Mouse (Mus musculus) 3134 (cell line): ENCODE measurements around the gene Eif2b3.

Source experiments
- DNase-seq: peaks from one replicate; pipeline ENCODE4 v3.0.0-alpha.2; 2011; ENCODE audit warnings: low spot score; ENCODE audit not compliant: insufficient read length; ENCODE audit errors: extremely low read depth

Eif2b3 gene

DNA sequence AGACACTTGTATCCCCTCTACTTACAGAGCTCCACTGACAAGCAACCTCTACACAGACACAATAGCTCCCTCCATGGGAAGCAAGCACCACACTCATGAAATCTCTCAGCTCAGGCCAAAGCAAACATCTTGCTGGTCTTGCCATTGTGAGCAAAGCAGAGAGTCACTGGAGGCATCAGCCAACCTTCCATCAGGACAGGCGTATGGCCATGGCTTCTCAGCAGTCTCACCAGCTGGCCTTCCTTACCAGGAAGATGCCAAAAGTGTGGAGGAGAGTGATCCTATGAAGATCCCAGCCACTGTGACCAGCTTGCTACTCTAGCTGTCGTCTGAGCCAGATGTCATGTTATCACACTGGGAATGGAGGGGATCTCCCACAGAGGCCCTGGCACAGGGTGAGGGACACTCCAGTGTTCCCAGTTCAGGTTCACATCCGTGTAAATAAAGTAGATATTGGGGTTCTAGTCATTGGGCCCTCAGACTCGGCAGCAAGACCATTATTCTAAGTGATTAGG, 4.2 kb upstream of the Eif2b3 start:
- DNase-seq, result no peak

DNA sequence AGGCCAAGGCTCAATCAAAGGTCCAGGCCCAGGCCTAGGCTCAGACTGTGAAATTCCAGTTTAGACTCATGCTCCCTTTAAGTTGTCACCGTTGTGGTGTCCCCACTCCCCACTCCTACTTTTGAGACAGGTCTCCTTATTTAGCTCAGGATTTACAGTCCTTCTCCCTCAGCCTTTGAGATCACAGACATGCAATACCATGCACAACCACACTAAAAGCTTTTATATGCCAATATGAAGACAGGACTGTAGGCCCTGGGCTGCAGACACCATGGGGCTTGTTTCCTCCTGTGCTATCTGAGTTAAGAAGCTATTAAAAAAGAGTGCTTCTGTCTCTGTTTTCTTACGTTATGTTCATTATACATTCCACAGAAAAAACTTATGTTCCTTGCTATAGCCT, 1.5 kb upstream of the Eif2b3 start:
- DNase-seq, result no peak

DNA sequence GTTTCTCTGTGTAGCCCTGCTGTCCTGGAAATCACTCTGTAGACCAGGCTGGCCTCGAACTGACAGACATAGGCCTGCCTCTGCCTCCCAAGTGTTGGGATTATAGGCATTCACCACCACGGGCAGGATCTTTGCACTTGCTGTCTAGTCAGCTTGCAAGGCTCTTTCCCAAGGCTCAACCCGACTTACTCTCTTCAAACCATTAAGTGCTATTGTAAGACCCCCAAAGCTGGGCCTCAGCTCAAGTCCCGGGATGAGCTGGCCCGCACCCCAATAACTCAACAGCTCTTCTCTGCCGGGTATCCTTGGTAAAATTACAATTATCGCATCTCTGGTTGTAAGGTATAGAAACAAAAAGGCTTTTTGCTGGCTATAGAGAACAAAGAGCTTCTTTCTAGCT, 875 bp upstream of the Eif2b3 start:
- DNase-seq, result no peak

DNA sequence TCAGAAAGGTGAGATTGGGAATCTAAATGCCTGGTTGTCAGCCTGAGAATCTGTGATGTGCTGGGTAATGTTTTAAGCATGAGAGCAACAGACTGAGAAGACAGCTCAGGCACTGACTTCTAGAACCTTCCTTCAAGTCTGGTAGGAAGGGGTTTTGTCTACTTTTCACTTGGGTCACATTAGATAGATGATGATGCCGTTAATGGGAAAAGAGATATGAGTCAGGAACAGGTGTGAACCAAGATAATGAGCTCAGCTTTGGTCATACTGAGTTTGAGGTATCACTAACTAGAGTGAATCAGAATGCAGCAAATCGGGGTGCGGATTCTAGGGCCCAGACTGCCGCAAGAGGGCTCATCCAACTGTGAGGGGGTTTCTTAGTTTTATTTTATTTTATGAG, 4.3 kb downstream of the Eif2b3 start:
- no peak for DNase-seq

DNA sequence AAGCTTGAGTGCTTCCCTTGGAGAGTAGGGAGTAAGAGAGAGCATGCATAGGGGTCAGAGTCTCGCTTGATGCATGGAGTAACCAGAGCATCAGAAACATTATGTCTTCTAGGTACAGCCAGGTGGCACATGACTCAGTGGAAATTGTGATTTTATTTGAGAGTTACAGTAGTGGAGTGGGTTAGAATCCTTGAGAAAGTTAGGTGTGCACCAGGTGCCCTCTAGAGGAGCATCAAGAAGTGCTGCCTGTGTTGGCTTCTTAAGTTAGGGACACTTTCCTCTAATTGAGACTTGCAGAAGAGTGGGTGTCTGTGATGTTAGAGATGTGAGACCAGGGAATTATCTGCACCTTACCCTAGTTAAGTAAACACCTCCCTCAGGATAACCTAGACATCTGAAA, 11.9 kb downstream of the Eif2b3 start:
- no peak for DNase-seq

DNA sequence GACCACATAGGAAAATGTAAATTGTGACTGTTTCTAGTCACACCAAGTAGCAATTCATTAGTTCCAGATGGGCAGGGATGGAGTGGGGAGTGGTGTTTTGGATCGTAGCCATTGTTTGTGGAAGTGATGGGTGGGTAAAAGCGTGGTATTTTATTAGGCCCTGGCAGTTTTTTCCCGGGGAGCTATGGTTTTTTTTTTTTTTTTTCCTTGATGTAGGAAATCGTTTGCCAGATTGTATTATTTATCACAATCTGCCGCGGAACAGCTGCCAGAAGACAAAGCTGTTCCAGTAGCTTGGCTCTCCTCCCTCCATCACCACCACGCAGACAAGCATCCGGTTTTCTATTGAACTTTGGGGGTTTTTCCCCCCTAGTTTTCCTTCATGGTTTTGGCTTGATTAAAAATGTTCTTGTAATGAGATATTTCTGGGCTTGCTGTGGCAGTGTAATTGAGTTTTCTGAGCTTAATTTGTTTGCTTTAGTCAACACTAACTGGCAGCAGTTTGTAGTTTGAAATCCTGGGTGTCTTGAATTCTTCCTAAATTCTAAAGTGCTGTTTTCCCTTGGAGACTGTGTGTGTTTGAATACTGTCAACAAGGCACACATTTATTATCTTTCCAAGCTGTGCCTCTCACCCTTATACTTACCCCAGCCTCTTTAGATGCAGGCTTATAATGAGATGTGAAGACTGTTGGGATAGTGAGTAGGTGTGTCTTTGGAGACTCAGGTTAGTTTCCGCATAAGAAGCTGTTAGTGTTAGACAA, 20.9 kb downstream of the Eif2b3 start:
- DNase-seq, result no peak

DNA sequence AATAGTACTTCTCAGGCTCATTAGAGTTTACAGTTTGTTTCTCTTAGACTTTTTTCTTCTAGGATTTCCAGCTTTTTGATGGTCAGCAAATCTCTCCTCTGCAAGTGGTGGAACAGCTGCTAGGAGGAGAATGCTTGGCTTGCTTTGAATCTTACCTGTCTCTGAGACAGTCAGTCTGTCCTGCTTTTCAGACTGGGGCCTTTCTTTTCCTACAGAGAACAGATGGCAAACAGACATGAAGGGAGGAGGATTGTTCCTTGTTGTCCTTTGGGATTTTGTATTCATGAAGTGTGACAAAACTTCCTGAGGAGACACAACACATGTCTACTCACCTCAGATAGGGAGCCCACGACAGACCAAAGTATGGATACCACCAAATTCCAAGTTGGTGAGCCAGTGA, 21.6 kb downstream of the Eif2b3 start:
- no peak for DNase-seq

DNA sequence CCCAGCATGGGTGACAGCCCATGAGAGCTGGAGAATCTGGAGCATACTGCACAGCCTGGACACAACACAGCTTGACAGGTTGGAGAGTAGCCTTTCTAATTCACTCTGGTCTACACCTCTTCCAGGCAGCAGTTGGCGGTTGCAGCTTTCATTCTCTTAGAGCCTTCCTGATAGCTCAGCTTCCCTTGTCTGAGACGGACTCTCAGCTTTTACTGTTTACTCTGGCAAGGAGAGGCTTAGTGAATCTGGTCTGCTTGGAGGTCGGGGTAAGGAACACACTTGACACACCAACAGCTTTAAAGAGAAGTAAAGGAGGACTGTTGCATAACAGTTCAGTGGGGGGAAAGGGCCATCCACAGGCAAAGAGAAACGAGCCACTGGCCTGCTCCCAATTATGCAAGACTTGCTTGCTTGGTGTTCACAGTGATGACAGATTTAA, 22.1 kb downstream of the Eif2b3 start:
- DNase-seq, result no peak

DNA sequence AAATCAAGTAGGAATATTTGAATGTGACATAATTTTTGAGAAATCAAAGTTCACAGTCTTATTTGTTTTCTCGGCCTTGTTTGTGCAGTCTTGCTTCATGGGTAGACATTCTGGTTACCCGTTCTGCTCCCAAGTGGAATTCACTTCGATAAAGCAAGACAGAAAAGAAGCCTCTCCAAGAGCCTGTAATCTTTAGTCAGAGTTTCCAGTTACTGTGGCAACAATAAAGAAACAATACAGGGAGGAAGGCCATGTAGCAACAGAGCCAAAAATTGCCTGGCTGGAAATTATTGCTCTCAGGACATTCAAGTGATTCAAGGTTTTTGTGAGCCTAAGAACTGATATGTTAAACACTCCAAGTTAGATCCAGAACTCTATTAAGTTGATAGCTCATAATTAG, 29.6 kb downstream of the Eif2b3 start:
- DNase-seq, result no peak

DNA sequence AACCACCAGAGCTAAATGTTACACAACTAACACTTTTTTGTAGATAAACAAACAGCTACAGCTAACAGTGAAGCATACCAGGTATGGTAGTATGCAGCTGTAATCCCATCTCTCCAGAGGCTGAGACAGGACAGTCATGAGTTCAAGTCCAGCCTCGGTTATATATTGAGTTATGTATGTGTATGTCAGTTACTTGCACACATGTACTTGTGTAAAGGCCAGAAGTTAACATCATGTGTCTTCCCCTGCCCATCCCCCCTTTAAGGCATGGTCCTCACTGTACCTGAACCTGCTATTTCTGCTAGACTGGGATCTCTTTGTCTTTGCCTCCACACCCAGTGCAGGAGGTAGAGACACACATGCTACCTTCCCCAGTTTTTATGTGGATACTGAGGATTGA, 30.3 kb downstream of the Eif2b3 start:
- DNase-seq, result no peak

DNA sequence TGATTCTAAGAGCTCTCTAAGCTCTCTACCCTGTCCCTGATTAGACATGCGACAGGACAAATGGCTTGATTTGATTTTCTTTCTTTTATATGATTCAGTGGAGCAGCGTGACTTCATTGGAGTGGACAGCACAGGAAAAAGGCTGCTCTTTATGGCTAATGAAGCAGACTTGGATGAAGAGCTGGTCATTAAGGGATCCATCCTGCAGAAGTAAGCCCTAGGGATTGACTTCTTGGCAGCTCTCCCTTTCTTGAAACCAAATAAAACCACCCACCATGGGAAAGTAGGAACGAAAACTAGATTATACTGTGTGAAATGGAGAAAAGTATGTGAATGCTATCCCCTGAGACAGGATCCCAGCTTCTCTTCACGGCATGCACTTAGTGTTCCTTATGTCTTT, 33.4 kb downstream of the Eif2b3 start:
- no peak for DNase-seq

DNA sequence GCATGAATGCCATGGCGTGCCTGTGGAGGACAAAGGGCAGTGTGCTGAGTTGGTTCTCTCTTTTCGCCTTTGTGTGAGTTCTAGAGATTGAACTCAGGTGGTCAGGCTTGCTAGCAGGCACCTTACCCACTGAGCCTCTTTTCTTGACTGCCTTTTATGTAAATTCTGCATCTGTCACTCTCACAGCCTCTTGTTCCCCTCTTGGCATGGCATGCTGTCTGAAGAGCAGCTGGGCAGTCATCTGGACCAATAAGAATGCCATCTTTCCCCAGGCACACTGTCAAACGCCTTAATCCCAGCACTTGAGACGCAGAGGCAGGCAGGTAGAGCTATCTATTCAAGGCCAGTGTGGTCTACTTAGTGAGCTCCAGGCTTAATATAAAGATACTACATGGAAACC, 34.8 kb downstream of the Eif2b3 start:
- DNase-seq, result no peak

DNA sequence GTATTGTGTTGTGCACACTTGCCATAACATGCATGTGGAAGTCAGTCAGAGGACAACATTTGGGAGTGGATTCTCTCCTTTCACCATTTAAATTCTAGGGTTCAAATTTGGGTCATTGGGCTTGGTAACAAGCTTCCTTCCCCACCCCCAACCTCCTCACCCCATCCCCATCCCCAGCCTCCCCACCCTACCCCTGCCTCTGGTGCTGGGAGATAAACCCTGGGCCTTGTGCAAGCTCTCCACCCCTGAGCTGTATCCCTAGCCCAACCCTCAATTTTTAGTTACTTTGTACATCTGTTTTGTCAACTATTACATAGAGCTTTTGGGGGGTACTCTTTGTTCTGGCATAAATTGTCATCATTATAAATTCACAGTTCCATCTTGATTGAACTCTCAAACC, 36.9 kb downstream of the Eif2b3 start:
- DNase-seq, result no peak

DNA sequence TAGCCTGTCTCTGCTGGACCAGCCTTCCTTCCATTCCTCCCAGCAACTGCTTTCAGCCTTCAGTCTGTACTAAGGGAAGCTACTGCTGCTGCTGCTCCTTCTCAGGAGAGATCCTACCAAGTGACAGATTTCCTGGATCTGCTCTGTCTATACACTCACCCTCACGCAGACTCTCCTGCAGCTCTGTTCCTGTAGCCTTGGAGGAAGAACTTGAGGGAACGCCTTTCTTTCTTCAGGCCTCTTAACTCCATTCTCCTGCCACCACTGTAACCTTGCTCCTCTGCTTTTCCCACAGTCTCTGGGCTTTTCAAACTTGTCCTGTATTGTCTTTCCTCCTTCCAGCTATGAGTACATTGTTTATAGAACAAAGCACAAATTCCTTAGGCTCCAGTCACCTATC, 37.3 kb downstream of the Eif2b3 start:
- DNase-seq, result no peak

DNA sequence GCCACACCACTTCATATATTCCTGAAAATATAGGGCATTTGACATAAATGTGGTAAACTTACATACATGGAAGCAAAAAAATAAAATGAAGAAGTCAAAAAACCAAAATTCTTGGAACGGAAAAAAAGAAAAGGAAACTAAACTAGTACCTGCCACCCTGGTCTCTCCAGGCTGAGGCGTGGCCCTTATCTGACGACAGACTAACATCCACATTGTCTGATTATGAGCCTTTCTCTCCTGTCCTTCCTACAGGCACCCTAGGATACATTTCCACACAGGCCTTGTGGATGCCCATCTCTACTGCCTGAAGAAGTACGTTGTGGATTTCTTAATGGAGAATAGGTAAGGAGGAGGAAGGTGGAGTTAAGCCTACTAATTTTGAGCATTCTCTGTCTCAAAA, 39.3 kb downstream of the Eif2b3 start:
- no peak for DNase-seq

DNA sequence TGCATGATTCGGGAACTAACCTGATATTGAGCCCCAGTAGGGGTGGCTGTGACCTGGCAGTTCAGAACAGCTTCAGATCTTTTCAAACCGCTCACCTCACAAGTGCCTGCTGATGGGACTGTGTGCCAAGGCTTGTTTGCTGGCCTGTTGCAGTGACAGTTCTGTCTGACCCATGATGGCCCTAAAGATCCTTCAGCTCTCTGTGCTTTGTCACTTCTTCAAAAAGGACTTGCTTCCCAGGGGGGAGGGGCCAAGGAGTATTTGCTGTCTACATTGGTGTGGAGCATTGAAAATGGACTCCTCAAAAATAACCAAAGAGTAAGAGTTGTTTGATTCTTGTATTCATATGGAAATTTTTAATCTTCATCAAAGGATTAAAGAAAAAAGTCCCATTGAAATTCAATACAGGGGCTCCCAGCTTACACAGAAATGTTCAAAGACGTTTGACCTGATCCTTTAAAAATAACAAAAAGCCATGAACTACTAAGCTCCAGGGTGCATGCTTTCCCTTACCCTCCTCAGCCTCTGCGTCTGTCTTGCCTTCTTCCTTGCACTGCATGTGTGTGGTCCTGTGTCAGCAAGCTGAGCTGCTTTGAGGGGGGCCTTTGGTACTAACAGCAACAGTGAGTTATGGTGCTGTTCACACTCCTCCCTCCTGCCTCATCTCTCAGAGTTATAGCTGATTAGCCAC, 43.6 kb downstream of the Eif2b3 start:
- no peak for DNase-seq

DNA sequence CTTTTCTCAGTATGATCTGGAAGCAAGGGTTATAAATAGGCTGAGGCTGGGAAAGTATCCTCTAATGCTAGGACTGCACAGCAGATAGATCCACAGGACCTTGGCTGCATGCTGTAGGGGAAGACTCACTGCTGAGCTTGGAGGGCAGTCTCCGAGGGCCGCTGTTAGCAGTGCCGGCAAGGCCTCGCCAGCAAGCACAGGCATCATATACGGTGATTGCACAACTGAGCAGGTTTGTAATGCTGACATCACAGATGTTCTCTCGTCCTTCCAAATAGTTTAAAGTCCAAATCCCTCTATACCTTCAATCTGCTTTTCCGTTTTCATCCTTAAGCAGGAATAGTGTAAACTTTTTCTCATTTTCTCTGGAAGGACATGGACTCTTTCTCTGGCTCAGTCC, 48.8 kb downstream of the Eif2b3 start:
- DNase-seq, result no peak

DNA sequence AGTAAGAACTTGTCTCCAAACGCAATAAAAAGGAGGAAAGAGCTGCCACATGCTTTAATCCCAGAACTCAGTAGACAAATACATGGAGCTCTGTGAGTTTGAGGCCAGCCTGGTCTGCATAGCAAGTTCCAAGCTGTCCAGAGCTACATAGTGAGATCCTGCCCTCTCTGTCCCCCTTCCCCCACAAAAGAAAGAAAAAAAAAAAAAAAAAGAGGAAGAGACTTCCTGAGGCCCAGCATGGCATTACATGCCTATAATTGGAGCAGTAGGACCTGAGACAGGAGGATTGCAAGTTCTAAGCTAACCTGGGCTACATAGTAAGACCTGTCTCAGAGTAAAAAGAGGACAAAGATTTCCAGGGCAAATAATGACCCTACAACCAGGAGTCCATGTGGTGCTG, 50.4 kb downstream of the Eif2b3 start:
- no peak for DNase-seq

DNA sequence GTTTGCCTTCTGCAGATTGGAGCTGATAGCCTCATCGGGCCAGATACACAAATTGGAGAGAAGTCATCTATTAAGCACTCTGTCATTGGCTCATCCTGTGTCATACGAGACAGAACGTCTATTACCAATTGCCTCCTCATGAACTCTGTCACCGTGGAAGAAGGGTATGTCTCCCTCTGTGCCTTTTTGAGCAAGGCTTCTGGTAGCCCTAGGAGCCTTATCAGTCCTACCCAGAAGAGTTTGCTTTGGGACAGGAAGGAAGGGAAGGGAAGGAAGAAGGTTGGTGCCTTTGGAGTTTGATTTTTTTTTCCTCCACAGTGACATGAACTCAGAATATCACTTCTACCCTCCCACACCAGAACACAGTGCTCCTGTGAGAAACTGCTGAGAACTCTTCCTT, 51.4 kb downstream of the Eif2b3 start:
- DNase-seq, result no peak

DNA sequence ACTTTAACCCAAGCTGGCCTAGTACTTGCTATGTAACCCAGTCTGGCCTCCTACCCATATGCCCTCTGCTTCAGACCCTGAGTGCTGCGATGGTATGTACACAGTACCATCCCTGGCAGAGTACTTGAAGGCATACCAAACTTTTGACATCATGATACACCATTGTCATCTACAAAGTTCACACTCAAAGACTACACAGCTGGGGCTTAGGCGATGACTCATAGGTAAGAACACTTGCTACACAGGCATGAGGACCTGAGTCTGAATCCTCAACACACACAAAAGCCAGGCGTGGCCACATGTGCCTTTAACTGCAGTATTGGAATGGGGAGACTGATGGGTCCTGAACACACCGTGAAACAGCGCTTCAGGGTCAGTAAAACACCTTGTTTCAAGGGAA, 52.0 kb downstream of the Eif2b3 start:
- DNase-seq, result no peak

DNA sequence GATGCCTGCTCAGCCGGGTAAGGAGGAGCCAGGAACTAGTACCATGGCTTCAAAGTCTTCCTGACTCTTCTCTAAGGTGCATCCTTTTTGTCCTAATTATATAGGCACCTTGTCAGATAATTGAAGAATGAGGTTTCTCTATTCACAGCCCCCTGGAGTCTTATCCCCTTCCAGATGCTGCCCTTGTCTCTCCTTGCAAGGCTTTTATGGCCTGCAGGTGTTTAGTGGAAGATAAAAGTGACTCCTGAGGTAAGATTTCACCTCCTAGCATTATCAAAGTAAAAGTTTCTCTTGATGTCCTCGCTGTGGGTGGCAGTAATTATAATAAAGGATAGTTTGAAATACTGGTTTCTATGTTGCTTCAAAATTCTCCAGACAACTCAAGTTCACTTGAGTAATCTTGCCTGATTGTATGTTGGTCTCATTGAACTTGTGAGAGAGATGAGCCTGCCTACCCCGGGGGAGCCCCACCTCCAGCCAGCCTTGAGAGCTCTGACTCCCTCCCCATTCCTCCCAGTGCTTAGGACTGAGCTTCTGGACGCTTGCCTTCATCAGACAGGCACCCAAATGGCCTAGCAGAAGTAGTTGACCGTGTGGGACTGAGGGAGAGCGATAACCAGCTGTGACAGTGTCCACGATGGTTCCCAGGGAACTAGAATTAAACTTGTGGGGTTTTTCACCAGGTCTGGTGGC, 68.9 kb downstream of the Eif2b3 start:
- DNase-seq, result no peak

DNA sequence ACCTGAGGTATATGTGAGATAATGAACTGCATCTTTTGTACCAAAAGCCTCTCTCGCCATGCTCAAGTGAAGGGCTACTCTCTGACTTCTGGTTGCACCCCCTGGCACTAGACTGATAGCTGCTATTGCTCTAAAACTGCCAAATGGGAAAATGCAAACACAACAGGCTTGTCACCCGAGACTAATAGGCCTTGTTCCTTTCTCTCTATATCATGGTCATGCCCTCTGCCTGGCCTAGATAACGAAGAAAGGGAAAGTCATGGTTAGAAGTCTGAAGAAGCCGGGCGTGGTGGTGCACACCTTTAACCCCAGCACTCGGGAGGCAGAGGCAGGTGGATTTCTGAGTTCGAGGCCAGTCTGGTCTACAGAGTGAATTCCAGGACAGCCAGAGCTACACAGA, 71.4 kb downstream of the Eif2b3 start:
- no peak for DNase-seq
